Mouse (Mus musculus) stomach, embryonic 14.5 days (tissue): Measurements from ENCODE around the gene Tlnrd1. TPM values are rescaled to one million over a fixed set of nuclear protein-coding genes. Genes with fewer than 3 reads are reported as not detected.

Source experiments
- ATAC-seq: fragments of 200-750 bp; cut with Nextera tagmentation; 2 replicates; pipeline ENCODE4 v1.8.0; 2017; ENCODE audit warnings: low read depth, moderate TSS enrichment; ENCODE audit not compliant: insufficient number of reproducible peaks, insufficient read depth, low FRiP score
- H3K27ac ChIP-seq: fragments of 300-500 bp; sonication (generic); 2 replicates; pipeline ENCODE4 v1.5.1; 2014; ENCODE audit warnings: mild to moderate bottlenecking, low read length, moderate library complexity, mixed read lengths
- H3K27me3 ChIP-seq: fragments of 300-500 bp; sonication (generic); 2 replicates; pipeline ENCODE4 v1.6.1; 2014; ENCODE audit warnings: low read length, control low read depth, mixed read lengths; ENCODE audit not compliant: control insufficient read depth, insufficient read depth
- H3K36me3 ChIP-seq: fragments of 300-500 bp; sonication (generic); 2 replicates; pipeline ENCODE4 v1.6.1; 2014; ENCODE audit warnings: mild to moderate bottlenecking, control low read depth, low read length, moderate library complexity, mixed read lengths; ENCODE audit not compliant: control insufficient read depth, insufficient read depth
- H3K4me1 ChIP-seq: fragments of 300-500 bp; sonication (generic); 2 replicates; pipeline ENCODE4 v1.6.1; 2014; ENCODE audit warnings: low read length, control low read depth, mixed read lengths; ENCODE audit not compliant: control insufficient read depth, insufficient read depth
- H3K4me2 ChIP-seq: fragments of 300-500 bp; sonication (generic); replicated peaks from 2 replicates; pipeline ENCODE4 v1.6.1; 2014; ENCODE audit warnings: low read depth, low read length, control low read depth
- H3K4me3 ChIP-seq: fragments of 300-500 bp; sonication (generic); 2 replicates; pipeline ENCODE4 v1.5.1; 2014; ENCODE audit warnings: low read depth, low read length, control low read depth
- H3K9ac ChIP-seq: fragments of 300-500 bp; sonication (generic); replicated peaks from 2 replicates; pipeline ENCODE4 v1.6.1; 2014; ENCODE audit warnings: low read depth, mild to moderate bottlenecking, control low read depth, low read length, moderate library complexity, mixed read lengths
- H3K9me3 ChIP-seq: fragments of 300-500 bp; sonication (generic); 2 replicates; pipeline ENCODE4 v1.6.1; 2016; ENCODE audit warnings: low read depth, low read length, control low read depth; ENCODE audit not compliant: control insufficient read depth
- WGBS: fragments of 180-500 bp; shearing (Covaris S2); extraction: QIAGEN DNeasy Blood & Tissue Kit; methylation state at CpG from one replicate; pipeline ENCODE4 v1.1.7; 2014; 5-methylcytosine and 5-hydroxymethylcytosine counted together
- polyA plus RNA-seq: library from polyadenylated mRNA; unstranded; fragments of >200 nt; fragmentation: Nextera tagmentation; extraction: Ambion mirVana; gene quantifications from 2 replicates; pipeline ENCODE4 v1.2.1, GENCODE M21; 2014

Tlnrd1 gene
- polyA plus RNA-seq, 1 experiment from 2014 or later, result 9.7 TPM

DNA sequence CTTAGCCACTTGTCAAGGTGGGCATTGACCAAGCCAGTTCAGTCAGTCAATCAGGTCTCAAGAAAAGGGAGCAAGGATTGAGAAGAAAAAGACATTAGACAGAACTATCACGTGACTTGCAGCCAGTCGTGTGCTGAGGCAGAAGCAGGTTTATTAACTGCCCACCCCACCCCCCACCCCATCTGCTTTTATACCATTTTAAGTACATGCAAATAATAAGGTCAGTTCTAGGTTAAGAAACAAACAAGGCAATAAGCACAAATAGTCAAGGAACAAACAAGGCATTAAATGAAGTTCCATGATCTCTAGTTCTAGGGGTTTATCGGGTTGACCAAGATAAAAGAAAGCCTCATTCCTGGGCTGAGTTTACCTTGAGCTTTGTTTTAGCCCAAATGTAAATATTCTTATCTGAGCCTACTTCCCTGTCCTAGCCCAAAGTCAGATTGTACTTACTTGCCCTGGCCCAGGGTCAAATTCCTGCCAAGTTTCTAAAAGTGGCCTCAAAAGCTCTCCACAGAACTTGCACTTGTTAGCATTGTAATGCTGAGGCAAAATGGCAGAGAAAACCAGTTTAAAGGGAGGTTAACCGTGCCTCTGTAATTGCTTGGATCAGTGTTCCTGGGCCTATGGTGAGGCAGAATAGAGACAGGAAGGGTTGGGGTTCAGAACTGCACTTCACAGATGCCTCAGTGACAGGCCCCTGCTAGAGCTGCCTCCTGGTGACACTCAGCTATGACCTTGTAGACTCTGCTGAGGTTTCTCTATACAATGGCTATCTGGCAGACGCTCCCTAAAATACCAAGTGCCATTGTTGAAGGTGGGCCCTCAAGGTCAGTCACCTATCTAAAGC lies 18.4 kb upstream of the Tlnrd1 start:
- peaks cover 17% of the 10 kb centered on the region for H3K36me3 ChIP-seq
- H3K9ac ChIP-seq, result no peak overlapping the region
- H3K4me3 ChIP-seq, result no peak overlapping the region
- H3K4me2 ChIP-seq, result no peak overlapping the region
- no peaks in the 10 kb centered on the region; the same call in 1 of the 2 replicates for H3K4me1 ChIP-seq
- H3K27ac ChIP-seq, result no peak overlapping the region
- peaks cover 6% of the 10 kb centered on the region; the same call in 1 of the 2 replicates for H3K9me3 ChIP-seq
- H3K27me3 ChIP-seq, result no peaks in the 10 kb centered on the region
- 37% methylated on average over 5 of the region's 5 CpGs for WGBS
- 0 out of 2 replicates have a peak, but pooled peaks have one; percentile 42 for ATAC-seq

GRCm38 (mm10) chr7:83901425-83901824 lies 17.3 kb upstream of the Tlnrd1 start:
- H3K27ac ChIP-seq, result no peak overlapping the region
- H3K36me3 ChIP-seq, result peaks cover 25% of the 10 kb centered on the region
- H3K4me1 ChIP-seq, result no peaks in the 10 kb centered on the region; the same call in 1 of the 2 replicates
- H3K4me3 ChIP-seq, result no peak overlapping the region
- no peak overlapping the region for H3K9ac ChIP-seq
- peaks cover 5% of the 10 kb centered on the region; the same call in 1 of the 2 replicates for H3K9me3 ChIP-seq
- no peak for ATAC-seq
- 75% methylated on average over 4 of the region's 4 CpGs for WGBS
- no peaks in the 10 kb centered on the region for H3K27me3 ChIP-seq
- H3K4me2 ChIP-seq, result no peak overlapping the region

- peaks cover 32% of the 10 kb centered on the region for H3K36me3 ChIP-seq
- ATAC-seq, result no peak
- WGBS, result 79% methylated on average over 3 of the region's 3 CpGs
Measured at GRCm38 (mm10) chr7:83900519-83900918, 16.4 kb upstream of the Tlnrd1 start.

DNA sequence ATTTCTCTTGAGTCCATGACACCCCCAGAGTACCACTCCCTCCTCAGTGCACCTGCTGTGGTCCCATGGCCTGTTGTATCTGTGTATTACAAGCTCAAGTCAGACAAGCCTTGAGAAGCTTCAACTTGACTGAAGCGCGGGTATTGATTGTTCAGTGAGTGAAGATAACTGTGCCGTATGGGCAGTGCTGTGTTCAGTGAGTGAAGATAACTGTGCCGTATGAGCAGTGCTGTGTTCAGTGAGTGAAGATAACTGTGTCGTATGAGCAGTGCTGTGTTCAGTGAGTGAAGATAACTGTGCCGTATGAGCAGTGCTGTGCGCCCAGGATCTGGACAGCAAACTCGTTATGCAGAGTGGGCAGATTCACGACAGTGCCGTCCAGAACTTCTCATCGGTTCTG lies 14.2 kb upstream of the Tlnrd1 start:
- Histone ChIP-seq H3K36me3 (peaks cover 33% of the 10 kb centered on the region), H3K4me1 (peaks cover 11% of the 10 kb centered on the region), H3K9ac (no peak overlapping the region), H3K4me2 (no peak overlapping the region), H3K27ac (no peak overlapping the region), H3K27me3 (no peaks in the 10 kb centered on the region), H3K4me3 (no peak overlapping the region), H3K9me3 (no peaks in the 10 kb centered on the region)
- ATAC-seq, result peak; percentile 25; the same call in 1 of the 2 replicates
- WGBS, result 91% methylated on average over 11 of the region's 11 CpGs

More at GRCm38 (mm10) chr7:83900519-83900918, 16.4 kb upstream of the Tlnrd1 start:
- Histone ChIP-seq H3K9me3 (no peaks in the 10 kb centered on the region), H3K4me3 (no peak overlapping the region), H3K4me2 (no peak overlapping the region), H3K27me3 (no peaks in the 10 kb centered on the region), H3K9ac (no peak overlapping the region), H3K27ac (no peak overlapping the region), H3K4me1 (no peaks in the 10 kb centered on the region; the same call in 1 of the 2 replicates)

DNA sequence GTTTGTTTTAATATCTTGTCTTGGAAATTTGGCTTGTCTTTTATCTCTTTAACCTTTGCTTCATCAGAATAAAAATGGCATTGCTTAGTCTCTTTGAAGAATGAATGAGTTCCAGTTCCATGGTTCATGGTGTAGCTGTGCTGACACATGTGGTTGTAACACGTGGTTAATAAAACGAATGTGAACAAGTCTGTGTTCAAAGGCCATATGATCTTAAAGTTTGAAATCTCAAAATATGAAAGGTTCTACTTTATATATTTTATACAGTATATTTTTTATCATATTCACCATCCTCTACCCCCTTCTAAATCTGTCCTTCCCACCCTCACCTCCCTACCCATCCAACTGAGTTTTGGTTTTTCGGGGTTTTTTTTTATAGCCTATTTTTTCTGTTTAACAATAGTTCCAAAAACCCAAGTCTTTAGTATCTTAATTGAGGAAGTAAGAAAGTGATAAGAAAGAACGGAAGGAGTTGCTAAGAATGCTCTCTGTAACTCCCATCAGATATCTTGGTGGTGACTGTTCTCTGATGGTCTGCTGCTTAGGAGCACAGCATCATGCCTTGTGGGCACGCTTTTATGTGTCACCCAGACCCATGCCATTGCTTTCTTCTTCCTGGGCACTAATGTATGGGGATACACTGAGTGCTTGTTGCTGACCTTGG lies 12.1 kb upstream of the Tlnrd1 start:
- Histone ChIP-seq H3K4me1 (peaks cover 15% of the 10 kb centered on the region), H3K27me3 (no peaks in the 10 kb centered on the region), H3K4me3 (no peak overlapping the region), H3K4me2 (no peak overlapping the region), H3K27ac (no peak overlapping the region), H3K9me3 (no peaks in the 10 kb centered on the region), H3K36me3 (peaks cover 33% of the 10 kb centered on the region), H3K9ac (no peak overlapping the region)
- WGBS, result 92% methylated on average over 5 of the region's 5 CpGs
- ATAC-seq, result no peak

DNA sequence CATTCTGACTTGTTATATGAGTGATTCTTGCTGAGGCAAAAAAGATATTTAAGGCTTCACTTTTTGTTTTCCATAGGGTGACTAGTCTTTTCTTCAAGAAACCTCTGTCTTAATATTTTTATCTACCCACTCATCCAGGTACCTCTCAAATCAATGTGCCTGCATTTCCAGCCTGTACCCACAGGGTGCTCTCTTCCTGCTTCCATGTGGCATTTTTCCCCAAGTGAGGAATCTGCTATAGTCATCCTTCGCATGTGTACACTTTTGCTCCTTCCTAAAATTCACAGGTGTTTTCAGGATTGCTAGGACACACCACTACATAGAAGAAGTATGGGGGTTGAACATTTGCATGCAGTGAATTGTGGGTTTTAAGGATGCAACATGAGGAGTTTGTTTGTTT lies 10.2 kb upstream of the Tlnrd1 start:
- Histone ChIP-seq H3K4me2 (no peak overlapping the region), H3K27ac (no peak overlapping the region), H3K36me3 (peaks cover 30% of the 10 kb centered on the region), H3K9me3 (no peaks in the 10 kb centered on the region), H3K4me3 (no peak overlapping the region), H3K4me1 (peaks cover 15% of the 10 kb centered on the region), H3K9ac (no peak overlapping the region), H3K27me3 (no peaks in the 10 kb centered on the region)
- ATAC-seq, result no peak
- 88% methylated on average over 1 of the region's 1 CpGs for WGBS

- peak overlapping the region; percentile 91 for H3K27ac ChIP-seq
- peaks cover 15% of the 10 kb centered on the region for H3K4me1 ChIP-seq
- ATAC-seq, result no peak
- H3K4me2 ChIP-seq, result peak overlapping the region; percentile 63
- no peaks in the 10 kb centered on the region for H3K9me3 ChIP-seq
- H3K27me3 ChIP-seq, result no peaks in the 10 kb centered on the region
- H3K9ac ChIP-seq, result peak overlapping the region; percentile 78
- peak overlapping the region; percentile 81 for H3K4me3 ChIP-seq
- under 1% methylated on average over 20 of the region's 21 CpGs for WGBS
- peaks cover 14% of the 10 kb centered on the region for H3K36me3 ChIP-seq
Measured at GRCm38 (mm10) chr7:83892333-83892669, 8.2 kb upstream of the Tlnrd1 start.

- Histone ChIP-seq H3K4me2 (peak overlapping the region; percentile 63), H3K9me3 (no peaks in the 10 kb centered on the region), H3K27ac (peak overlapping the region; percentile 91), H3K4me3 (peak overlapping the region; percentile 81), H3K36me3 (peaks cover 11% of the 10 kb centered on the region), H3K4me1 (peaks cover 15% of the 10 kb centered on the region), H3K27me3 (no peaks in the 10 kb centered on the region), H3K9ac (peak overlapping the region; percentile 78)
- 3% methylated on average over 44 of the region's 44 CpGs for WGBS
- peak; percentile 99 for ATAC-seq
Measured at GRCm38 (mm10) chr7:83891433-83892332, 7.6 kb upstream of the Tlnrd1 start.
